9 mouse cellular contexts compared by ENCODE assay signal in genomic region chr5:75152791-75153625, GRCm38 (mm10). TPM values are rescaled to one million over a fixed set of nuclear protein-coding genes. Genes with fewer than 3 reads are reported as not detected.
DNase-seq lines count a peak whose midpoint lies in the region; ATAC-seq and TF ChIP-seq lines count a peak whose summit lies in the region.
"Had no signal": no experiment of that assay in that cellular context is flagged by ENCODE, and none has a peak within 500 bp of the region (broad histone marks: within the 10 kb centered on the region; RNA-seq: fewer than 3 reads in every experiment).

No protein-coding gene starts in this region.

- H3K4me1 ChIP-seq in heart, embryonic 12.5 days (replicated peaks), result peaks cover 48% of the 10 kb centered on the region
- H3K4me1 ChIP-seq in midbrain, embryonic 12.5 days, result peaks cover 53% of the 10 kb centered on the region

- no peak for TF ChIP-seq CTCF in left cerebral cortex, adult 2 months (IDR thresholded peaks at IDR 0.05)

- no peaks in the 10 kb centered on the region for H3K9me3 ChIP-seq in heart, embryonic 12.5 days (replicated peaks)
- no peaks in the 10 kb centered on the region for H3K9me3 ChIP-seq in midbrain, embryonic 12.5 days

- H3K36me3 ChIP-seq in heart, embryonic 12.5 days, result no peaks in the 10 kb centered on the region
- H3K36me3 ChIP-seq in midbrain, embryonic 12.5 days, result no peaks in the 10 kb centered on the region

- H3K27me3 ChIP-seq in heart, embryonic 12.5 days (replicated peaks), result peaks cover 54% of the 10 kb centered on the region
- H3K27me3 ChIP-seq in midbrain, embryonic 12.5 days, result peaks cover 91% of the 10 kb centered on the region

- H3K4me2 ChIP-seq in heart, embryonic 12.5 days, result peak overlapping the region; percentile 85
- H3K4me2 ChIP-seq in midbrain, embryonic 12.5 days (replicated peaks), result peak overlapping the region; percentile 30

- ATAC-seq in heart, embryonic 12.5 days (ENCODE audit: insufficient number of reproducible peaks, low FRiP score), result no peak
- ATAC-seq in midbrain, embryonic 12.5 days (ENCODE audit: low FRiP score, low read depth), result no peak
- no peak for ATAC-seq in granulocyte monocyte progenitor cell, adult 5-6 weeks (replicated peaks; ENCODE audit: poor library complexity, severe bottlenecking)

- peak overlapping the region; percentile 86 for H3K9ac ChIP-seq in heart, embryonic 12.5 days
- H3K9ac ChIP-seq in midbrain, embryonic 12.5 days (replicated peaks), result no peak overlapping the region

- WGBS in heart, embryonic 12.5 days, result under 1% methylated on average over 72 of the region's 72 CpGs
- WGBS in midbrain, embryonic 12.5 days, result under 1% methylated on average over 68 of the region's 72 CpGs

- H3K27ac ChIP-seq in left cerebral cortex, adult 2 months, result peak overlapping the region; percentile 21; the same call in 1 of the 2 replicates
- peak overlapping the region; percentile 86 for H3K27ac ChIP-seq in heart, embryonic 12.5 days (ENCODE audit: poor library complexity, severe bottlenecking)
- H3K27ac ChIP-seq in midbrain, embryonic 12.5 days (replicated peaks), result no peak overlapping the region; the same call in 1 of the 2 replicates

- intact Hi-C loops in left cerebral cortex, adult 2 months (cut with DNase I), result loop anchor here (5.0 kb wide), 2 partner anchors 81 to 511 kb away; no protein-coding TSS in a partner anchor

- H3K4me3 ChIP-seq in left cerebral cortex, adult 2 months, result peak overlapping the region; percentile 23
- peak overlapping the region; percentile 55 for H3K4me3 ChIP-seq in heart, embryonic 12.5 days
- peak overlapping the region; percentile 44 for H3K4me3 ChIP-seq in midbrain, embryonic 12.5 days

- DNase-seq in left cerebral cortex, adult 2 months (ENCODE audit: extremely low spot score in 1 of 2, low spot score in 2 of 2), result no peak
- no peak for DNase-seq in left cerebral cortex, adult 8-10 months (ENCODE audit: low spot score in 2 of 2)
- peak; percentile 76 for DNase-seq in embryo, embryonic 9.5 days (ENCODE audit: extremely low spot score)
- peak; percentile 81 for DNase-seq in kidney, postnatal 10 days
- no peak for DNase-seq in cerebellum, adult 9-10 months

RNA-seq across cellular contexts. Expression of gene Pdgfra, which starts 0.9 kb away (rescaled TPM):
- 10 to 100 TPM; 38.0 to 41.6 TPM for total RNA-seq in left cerebral cortex, adult 2 months (2021)
- total RNA-seq in left cerebral cortex, adult 8-10 months (2022), result 10 to 100 TPM; 36.1 to 41.1 (median 40.3) TPM
- 41.2 and 41.3 TPM in 2 replicates for polyA plus RNA-seq in heart, embryonic 12.5 days (2016; fragmentation: Nextera tagmentation; extraction: Ambion mirVana)
- 15.7 and 23.2 TPM in 2 replicates for polyA plus RNA-seq in midbrain, embryonic 12.5 days (2016; fragmentation: Nextera tagmentation; extraction: Ambion mirVana)
- not detected in 2 replicates for total RNA-seq in granulocyte monocyte progenitor cell, adult 5-6 weeks (2014; fragmentation: Nextera tagmentation)
- not detected in 2 replicates for total RNA-seq in granulocyte monocyte progenitor cell, adult 5-6 weeks (2017)
- total RNA-seq: MEL had no signal

Comparison
In these comparisons a context has a peak if more than half of its experiments do, and no peak if none do; other contexts are left out.
1. DNase-seq: peak in embryo, embryonic 9.5 days (single experiment) and kidney, postnatal 10 days (single experiment); none in left cerebral cortex, adult 2 months (0 of 2), left cerebral cortex, adult 8-10 months (0 of 2) and cerebellum, adult 9-10 months (single experiment).
2. RNA of gene Pdgfra, which starts 0.9 kb away (total RNA-seq): 38.0 to 41.6 TPM in left cerebral cortex, adult 2 months and 36.1 to 41.1 TPM in left cerebral cortex, adult 8-10 months; not detected in granulocyte monocyte progenitor cell, adult 5-6 weeks; every median in the first group is over 10 times any median in the second.
3. Peak in every context shown above with its lines, with median percentiles within 50 percentile points of each other: H3K4me3 ChIP-seq.